Mouse (Mus musculus) B cell, adult 2 months (primary cell): Measurements from ENCODE around the gene Abhd13.

Experiments used
- DNase-seq, 2 experiments: peaks; one replicate each; pipeline ENCODE4 v3.0.0; 2022

Abhd13 gene

GRCm38 (mm10) chr8:10017231-10017630 is 39.7 kb downstream of the Abhd13 start:
- no peak for DNase-seq

DNA sequence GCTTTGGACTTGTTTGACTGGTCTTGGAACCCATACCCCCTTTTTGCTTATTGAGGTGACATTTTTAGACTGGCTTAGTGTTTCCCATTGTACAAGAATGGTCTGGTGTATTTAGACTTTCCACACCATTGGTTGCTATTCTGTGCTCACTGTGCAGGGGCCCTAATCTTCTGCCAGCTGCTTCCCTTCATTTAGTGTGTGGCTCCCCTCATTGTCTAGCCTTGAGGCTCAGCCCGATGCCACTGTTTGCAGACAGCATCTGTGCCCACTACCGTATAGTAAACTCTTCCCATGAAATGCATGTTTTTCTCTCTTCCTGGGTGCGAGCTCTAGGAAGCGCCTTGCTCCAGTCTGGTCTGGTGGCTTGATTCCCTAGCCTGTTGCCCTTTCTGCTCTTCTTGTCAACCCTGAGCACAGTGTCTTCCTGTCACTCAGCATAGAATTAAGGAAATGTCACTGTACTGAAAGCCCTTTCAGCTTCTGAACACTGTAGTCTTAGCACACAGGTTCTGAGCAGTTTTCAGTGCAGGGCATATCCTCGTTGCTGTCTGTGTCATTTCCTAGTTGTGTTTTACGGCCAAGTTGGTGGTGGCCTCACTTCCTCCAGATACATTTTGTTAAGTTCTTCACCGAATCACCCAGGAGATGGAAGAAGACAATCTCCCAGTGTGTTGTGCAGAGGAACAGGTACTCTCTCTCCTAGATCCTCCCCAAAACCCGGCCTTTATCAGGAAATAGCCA is 53.0 kb downstream of the Abhd13 start:
- no peak for DNase-seq

DNA sequence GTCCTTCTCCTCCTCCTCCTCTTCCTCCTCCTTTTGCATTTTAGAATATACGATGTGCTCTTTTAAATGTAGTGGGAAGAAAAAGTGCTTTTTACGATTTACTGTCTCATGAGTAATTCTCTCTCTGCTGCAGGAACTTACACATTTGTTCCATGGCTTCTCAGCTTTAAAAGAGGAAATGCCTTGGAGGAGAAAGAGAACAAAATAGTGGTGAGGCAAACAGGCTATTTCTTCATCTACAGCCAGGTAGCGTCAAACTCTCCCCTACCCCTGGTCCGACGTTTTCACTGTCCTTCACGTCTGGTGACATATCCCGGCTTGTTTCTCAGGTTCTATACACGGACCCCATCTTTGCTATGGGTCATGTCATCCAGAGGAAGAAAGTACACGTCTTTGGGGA is 53.7 kb downstream of the Abhd13 start:
- no peak for DNase-seq

DNA sequence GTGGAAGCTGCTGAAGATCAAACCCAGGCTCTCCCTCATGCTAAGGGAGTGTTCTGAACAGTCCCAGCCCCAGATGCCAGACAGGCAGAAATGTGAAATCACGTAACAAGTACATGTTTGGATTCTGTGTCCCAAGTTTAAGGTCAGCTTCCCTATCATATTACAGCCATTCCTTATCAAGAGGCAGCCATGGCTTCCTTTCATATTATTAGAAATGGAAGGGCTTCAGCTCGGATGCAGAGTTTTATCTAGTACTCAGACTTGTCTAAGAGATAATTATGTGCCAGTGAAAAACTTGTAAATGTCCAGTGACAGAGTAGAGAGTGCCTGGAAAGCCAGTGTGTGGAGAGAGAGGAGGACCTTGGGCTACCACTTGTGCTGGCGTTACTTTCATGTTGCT is 63.4 kb downstream of the Abhd13 start:
- DNase-seq, result no peak
